Mouse (Mus musculus) MN1 (cell line): ENCODE data around the gene Sohlh2.

ENCODE experiments used
- DNase-seq: peaks from one replicate; pipeline ENCODE4 v3.0.0-alpha.2; 2016; ENCODE audit warnings: low spot score

Gene Sohlh2

GRCm38 (mm10) chr3:55207665-55208064, 25.8 kb downstream of the Sohlh2 start:
- no peak for DNase-seq

- DNase-seq: no peak
Measured at GRCm38 (mm10) chr3:55212254-55212653, 30.4 kb downstream of the Sohlh2 start.

DNA sequence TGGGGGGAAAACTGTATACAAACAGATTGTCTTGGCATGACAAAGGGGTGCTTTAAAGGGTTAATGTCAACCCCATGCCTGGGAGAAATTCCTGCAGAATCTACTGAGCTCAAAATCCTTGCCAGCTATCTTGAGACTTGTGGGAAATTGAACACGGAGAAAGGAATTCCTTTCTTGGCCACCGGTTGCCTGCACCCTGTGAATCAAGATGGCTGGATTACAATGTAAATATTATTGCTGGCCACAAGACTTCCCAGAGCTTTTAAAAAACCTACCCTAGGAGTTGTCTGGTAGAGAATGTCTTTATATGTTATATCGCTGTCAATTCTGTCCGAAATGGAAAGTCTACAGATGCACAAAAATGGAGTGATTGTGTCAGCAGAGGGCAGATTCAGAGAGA, 32.0 kb downstream of the Sohlh2 start:
- DNase-seq: no peak

DNA sequence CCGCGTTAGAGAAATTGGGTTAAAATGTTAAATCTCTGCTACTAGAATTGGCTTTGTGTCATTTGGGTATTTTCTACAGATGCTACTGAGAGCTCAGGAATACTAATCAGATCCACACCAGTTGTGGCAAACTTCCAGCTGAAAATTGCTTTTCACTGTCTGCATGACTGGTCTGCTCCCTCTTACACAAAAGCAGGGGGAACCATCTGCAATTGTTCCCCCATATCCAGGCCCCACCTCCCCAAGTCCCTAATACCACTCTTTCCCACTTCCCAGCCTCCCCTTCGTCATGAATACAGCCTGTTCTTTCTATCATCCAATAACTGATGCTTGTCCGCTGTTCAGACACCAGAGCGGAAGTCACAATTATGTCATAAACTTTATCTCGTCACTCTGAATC, 32.6 kb downstream of the Sohlh2 start:
- DNase-seq: peak; percentile 34

- DNase-seq: no peak
Measured at GRCm38 (mm10) chr3:55222502-55222901, 40.7 kb downstream of the Sohlh2 start.

GRCm38 (mm10) chr3:55223862-55224261, 42.0 kb downstream of the Sohlh2 start:
- no peak for DNase-seq

DNA sequence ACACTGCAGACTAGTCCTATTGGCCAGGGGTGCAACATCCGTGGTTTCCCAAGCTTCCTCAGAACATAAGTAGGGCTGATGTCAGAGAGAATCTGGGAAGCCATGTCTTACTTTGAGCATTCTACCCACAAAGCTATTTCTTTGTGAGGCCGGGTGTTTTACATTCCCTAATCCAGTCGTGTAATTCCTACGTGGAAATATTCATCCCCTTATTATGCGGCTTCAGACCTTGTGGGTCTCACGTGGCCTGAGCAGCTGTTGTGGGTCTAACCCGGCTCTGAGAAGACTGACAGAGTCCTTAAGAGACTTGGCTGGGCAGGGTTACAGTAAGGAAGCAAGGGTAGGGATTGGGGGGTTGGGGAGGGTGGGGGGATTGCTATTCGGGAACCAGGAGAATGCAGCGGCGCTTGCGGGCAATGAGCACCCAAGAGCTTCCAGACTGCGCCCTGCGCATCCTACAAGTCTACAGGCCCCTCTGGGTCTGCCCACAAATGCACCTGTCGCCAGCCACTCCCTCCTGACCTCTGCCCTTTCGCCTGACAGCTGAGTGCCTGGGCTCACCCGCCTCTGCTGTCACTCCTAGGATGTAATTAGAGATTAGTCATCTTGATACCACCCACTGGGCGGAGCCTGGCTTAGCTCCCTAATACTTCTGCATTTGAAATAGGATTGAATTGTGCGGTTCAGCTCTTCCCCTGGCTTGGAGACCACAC, 44.8 kb downstream of the Sohlh2 start:
- no peak for DNase-seq

DNA sequence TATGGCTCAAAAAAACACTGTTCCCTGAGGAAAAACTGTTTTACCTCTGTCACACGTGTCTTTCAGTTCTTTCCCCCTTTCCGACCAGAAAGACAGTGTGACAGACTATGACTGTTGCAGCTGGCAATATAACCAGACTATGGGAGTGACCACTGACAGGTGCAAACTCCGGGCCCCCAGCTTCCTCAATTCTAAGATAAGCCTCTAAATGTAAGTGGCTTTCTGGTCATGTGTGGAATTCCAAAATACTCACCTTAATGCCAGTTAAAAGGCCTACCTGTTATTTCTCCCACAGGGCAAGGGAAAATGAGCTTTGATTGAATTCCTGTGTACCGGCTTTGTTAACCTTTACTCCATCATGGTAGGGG, 45.4 kb downstream of the Sohlh2 start:
- DNase-seq: no peak

GRCm38 (mm10) chr3:55241730-55242421, 60.0 kb downstream of the Sohlh2 start, which contains the start of gene Dclk1:
Dclk1 (plus strand) TSS chr3:55242364.
- DNase-seq: peak; percentile 18

DNA sequence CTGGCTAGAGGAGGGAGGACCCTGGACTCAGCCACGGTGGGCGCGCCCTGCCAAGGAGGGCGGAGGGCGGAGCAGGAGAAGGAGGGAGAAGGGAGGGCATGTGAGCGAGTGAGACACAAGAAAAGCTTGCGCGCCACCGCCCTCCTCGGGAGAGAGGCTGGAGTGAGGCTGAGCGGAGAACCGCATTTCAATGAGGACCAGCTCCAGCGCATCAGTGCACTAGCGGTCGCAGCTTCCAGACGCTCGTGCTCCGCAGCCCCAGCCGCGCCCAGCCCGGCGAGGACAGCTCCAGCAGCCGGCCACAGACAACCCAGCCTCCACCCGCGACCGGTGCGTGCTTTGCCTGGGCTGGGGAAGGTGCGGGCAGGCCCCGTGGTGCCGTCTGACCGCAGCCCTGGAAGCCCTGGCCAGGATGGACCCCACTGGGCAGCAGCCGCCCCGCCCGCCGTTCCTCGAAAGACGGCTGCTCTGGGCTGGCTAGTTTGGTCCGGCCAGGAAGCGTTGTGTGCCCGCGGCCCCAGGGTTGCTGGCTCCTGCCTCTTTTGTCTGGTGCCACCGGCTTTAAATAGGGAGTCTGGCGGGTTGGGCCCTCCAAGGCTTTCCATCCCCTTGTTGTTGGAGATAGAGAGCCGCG, 60.7 kb downstream of the Sohlh2 start:
- DNase-seq: peak; percentile 92

DNA sequence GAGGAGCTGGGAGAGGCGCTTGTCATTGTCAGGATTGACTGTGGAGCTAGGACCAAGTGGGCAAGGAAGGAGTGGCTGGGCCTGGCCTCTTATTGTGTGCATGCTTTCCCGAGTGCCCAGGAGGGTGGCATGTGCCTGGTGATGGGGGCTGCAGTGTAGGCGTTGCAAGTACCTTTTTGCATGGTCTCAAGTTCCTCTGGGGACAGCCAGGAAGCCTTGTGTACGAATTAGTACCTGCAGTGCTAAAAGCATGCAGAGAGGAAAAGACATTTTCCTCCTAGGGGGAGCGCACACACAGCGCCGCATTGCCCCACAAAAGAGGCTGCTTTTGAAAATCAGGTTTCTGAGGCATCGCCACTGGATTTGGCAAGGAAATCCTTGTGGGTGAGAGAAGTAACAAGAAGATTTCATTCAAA, 61.2 kb downstream of the Sohlh2 start:
- no peak for DNase-seq

DNA sequence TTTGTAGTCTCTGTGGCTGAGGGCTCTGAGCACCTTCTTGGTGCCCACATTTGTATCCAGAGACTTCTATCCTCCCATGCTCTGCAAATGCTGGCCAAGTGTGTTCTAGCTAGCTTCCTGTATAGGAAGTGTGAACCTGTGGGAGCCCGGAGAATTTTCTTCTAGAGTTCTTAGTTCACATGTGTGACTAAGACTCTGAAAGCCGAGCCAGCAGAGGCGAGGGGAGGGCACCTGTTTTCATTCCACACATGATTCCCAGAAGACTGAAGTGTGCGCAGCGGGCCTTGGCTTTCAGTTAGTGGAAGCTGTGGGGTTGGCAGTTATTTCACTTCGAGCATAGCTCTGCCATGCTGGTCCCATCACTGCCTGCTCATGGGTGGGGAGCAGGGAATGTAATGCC, 62.3 kb downstream of the Sohlh2 start:
- DNase-seq: peak; percentile 18

- no peak for DNase-seq
Measured at GRCm38 (mm10) chr3:55246618-55247272, 64.9 kb downstream of the Sohlh2 start.

DNA sequence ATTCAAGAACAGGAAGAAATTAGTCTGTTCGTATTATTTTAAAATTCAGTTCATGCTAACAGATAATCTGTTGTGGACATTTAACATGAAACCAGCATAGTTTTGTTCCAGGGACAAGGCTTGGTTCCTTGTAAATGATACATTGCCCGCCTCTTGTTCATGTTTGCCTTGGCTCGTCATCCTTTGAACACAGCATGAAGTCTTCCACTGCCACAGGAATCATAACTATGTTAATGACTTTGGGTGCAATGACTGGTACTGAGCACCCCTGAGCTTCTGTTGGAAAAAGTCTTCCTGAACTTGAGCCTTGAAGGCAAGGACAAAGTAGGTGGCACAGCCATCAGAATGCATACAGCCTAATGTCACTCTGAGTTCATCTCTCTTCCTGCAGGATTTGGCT, 66.2 kb downstream of the Sohlh2 start:
- DNase-seq: no peak

DNA sequence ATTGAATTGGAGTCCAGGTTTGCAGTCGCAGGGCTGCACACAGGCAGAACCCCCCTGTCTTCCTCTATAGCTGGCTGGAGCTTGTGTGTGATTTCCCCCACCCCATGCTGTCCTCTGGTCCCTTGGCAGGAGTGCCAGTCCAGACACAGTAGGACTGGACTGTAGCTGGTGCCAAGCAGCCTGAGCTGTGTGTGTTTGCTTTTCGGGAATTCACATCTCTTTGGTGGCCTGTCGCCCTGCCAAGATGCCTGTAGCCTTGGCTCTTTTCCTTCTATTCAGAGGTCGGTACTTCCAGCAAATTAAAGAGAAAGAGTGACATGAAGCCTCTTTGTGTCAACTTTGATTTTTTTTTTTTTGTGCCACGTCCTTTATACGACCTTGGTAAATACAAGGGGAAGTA, 66.7 kb downstream of the Sohlh2 start:
- DNase-seq: peak; percentile 18

GRCm38 (mm10) chr3:55250631-55251030, 68.8 kb downstream of the Sohlh2 start:
- no peak for DNase-seq
